Mouse (Mus musculus) retina, postnatal 7 days (tissue): ENCODE data around the gene Nrxn3.

ENCODE experiments used
- DNase-seq: peaks from one replicate; pipeline ENCODE4 v3.0.0-alpha.2; 2012; ENCODE audit warnings: low read depth, low spot score

The Nrxn3 gene

GRCm38 (mm10) chr12:88926306-88926705, 203.6 kb downstream of the Nrxn3 start:
- no peak for DNase-seq

GRCm38 (mm10) chr12:88931713-88932112, 209.0 kb downstream of the Nrxn3 start:
- no peak for DNase-seq

- DNase-seq = no peak
Observed at GRCm38 (mm10) chr12:88939679-88940078, 217.0 kb downstream of the Nrxn3 start.

- DNase-seq = no peak
Observed at GRCm38 (mm10) chr12:88944967-88945366, 222.3 kb downstream of the Nrxn3 start.

- DNase-seq = no peak
Observed at GRCm38 (mm10) chr12:88949870-88950269, 227.2 kb downstream of the Nrxn3 start.

GRCm38 (mm10) chr12:88952937-88953600, 230.4 kb downstream of the Nrxn3 start:
- no peak for DNase-seq

GRCm38 (mm10) chr12:88953801-88954200, 231.1 kb downstream of the Nrxn3 start:
- DNase-seq = no peak

- no peak for DNase-seq
Observed at GRCm38 (mm10) chr12:88957431-88957830, 234.8 kb downstream of the Nrxn3 start.

GRCm38 (mm10) chr12:88960817-88961216, 238.1 kb downstream of the Nrxn3 start:
- DNase-seq = no peak

GRCm38 (mm10) chr12:88966329-88966728, 243.7 kb downstream of the Nrxn3 start:
- DNase-seq = no peak

- no peak for DNase-seq
Observed at GRCm38 (mm10) chr12:88976621-88977020, 253.9 kb downstream of the Nrxn3 start.

GRCm38 (mm10) chr12:88983688-88984330, 261.1 kb downstream of the Nrxn3 start:
- no peak for DNase-seq

- DNase-seq = no peak
Observed at GRCm38 (mm10) chr12:88984375-88984774, 261.7 kb downstream of the Nrxn3 start.

GRCm38 (mm10) chr12:88984804-88985203, 262.1 kb downstream of the Nrxn3 start:
- no peak for DNase-seq

- peak; percentile 16 for DNase-seq
Observed at GRCm38 (mm10) chr12:88987046-88987445, 264.4 kb downstream of the Nrxn3 start.

GRCm38 (mm10) chr12:88990753-88991152, 268.1 kb downstream of the Nrxn3 start:
- DNase-seq = no peak

GRCm38 (mm10) chr12:88992141-88992540, 269.5 kb downstream of the Nrxn3 start:
- DNase-seq = peak; percentile 38

- DNase-seq = no peak
Observed at GRCm38 (mm10) chr12:88993788-88994187, 271.1 kb downstream of the Nrxn3 start.

- DNase-seq = no peak
Observed at GRCm38 (mm10) chr12:89016436-89016835, 293.8 kb downstream of the Nrxn3 start.

- DNase-seq = no peak
Observed at GRCm38 (mm10) chr12:89025180-89025579, 302.5 kb downstream of the Nrxn3 start.

GRCm38 (mm10) chr12:89035984-89036618, 313.4 kb downstream of the Nrxn3 start:
- DNase-seq = no peak

GRCm38 (mm10) chr12:89040151-89040550, 317.5 kb downstream of the Nrxn3 start:
- no peak for DNase-seq
